Mouse (Mus musculus): ENCODE measurements around the gene Rhbdd3.

GRCm38 (mm10) chr11:5099576-5100183, 954 bp downstream of the Rhbdd3 start:
- TF ChIP-seq CTCF (IDR thresholded peaks at IDR 0.05; ENCODE audit: insufficient read depth, low read length) (no peak), POLR2A (IDR thresholded peaks at IDR 0.05; ENCODE audit: borderline replicate concordance, extremely low read depth, low read depth, low read length) (peak; percentile 68; the same call in 1 of the 2 replicates)

Data from lung, adult 2 months (tissue).